Mouse (Mus musculus) testis, adult 2 months (tissue): ENCODE data around the gene Dpp6.

Source experiments
- CTCF ChIP-seq: fragments of 200-500 bp; IDR thresholded peaks from 2 replicates; pipeline ENCODE4 v1.5.1; 2012; ENCODE audit warnings: low read depth, mild to moderate bottlenecking, inconsistent platforms, low read length, moderate library complexity; ENCODE audit not compliant: control insufficient read depth, insufficient read depth, insufficient replicate concordance
- POLR2A ChIP-seq: fragments of 200-500 bp; IDR thresholded peaks from 2 replicates; pipeline ENCODE4 v1.6.1; 2012; ENCODE audit warnings: low read depth, mild to moderate bottlenecking, inconsistent platforms, low read length, moderate library complexity; ENCODE audit not compliant: control insufficient read depth

GRCm38 (mm10) chr5:26979755-26980154 is 162.8 kb downstream of the Dpp6 start:
- TF ChIP-seq CTCF = no peak
- no peak for TF ChIP-seq POLR2A
